Mouse (Mus musculus) left cerebral cortex, adult 2 months (tissue): ENCODE measurements around the gene Speg. TPM values are rescaled to one million over a fixed set of nuclear protein-coding genes. Genes with fewer than 3 reads are reported as not detected.

Source experiments
- DNase-seq, 2 experiments: peaks; one replicate each; pipeline ENCODE4 v3.0.0; 2021 to 2022; ENCODE audit warnings: low spot score in 2 of 2, mixed read lengths in 1 of 2; ENCODE audit errors: extremely low spot score in 1 of 2
- H3K27ac ChIP-seq: fragments of 200-600 bp; 2 replicates; pipeline ENCODE4 v1.8.1; 2022
- H3K4me3 ChIP-seq: fragments of 200-600 bp; 2 replicates; pipeline ENCODE4 v1.8.1; 2022
- CTCF ChIP-seq: fragments of 200-600 bp; IDR thresholded peaks from 2 replicates; pipeline ENCODE4 v1.8.1; 2022; ENCODE audit warnings: antibody characterized with exemption, mild to moderate bottlenecking, moderate library complexity
- intact Hi-C: fragments of 180-260 bp; cut with DNase I; formaldehyde crosslinking; loops from one replicate; pipeline ENCODE4 v1.15.1; 2025
- total RNA-seq, 2 experiments: library from RNA; stranded (reverse); gene quantifications; 2 replicates each; pipeline ENCODE4 v1.2.3; 2021

The Speg gene
- total RNA-seq, 2 experiments from 2014 or later, result 199 to 215 TPM

DNA sequence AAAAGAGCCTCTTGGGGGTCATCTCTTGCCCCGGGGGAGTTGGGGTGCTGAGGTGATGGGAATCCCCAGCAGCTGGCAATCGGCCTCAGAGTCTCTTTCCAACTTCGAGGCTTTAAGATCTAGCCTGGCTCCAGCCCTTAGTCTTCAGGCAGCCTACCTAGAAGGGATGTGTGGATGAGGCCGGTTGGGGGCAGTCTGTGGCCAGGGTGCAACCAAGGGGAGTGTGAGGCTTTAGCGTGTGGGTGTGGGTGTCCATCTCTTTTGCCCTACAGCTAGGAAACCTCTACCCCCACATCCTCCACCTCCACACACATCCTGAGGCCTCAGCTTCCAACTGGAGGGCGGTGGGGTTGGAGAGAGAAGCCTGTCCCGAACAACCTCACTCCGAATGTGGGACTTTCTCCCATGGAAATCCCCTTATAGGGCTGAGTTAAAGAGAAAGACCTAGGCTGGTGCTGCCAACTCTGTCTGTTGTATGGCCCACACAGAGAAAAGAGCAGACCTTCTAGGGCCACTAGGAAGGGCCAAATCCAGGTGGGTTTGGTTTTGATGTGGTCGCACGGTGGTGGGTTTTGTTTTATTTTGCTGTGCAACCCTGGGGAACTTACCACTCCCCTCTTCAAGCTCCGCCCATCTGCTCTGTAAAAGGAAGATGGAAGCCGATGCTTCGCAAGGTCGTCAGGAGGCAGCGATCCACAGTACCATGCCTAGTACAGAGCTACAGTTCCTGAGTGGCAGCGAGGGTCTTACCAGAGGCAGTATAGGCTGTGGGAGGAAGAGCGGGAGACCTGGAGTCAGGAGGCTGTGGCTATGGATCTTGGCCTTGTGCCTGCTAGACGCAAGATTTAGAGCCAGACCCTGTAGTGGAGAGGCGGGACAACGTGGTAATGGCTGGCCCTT lies 29.8 kb upstream of the Speg start:
- Histone ChIP-seq H3K4me3 (no peak overlapping the region), H3K27ac (no peak overlapping the region)
- TF ChIP-seq CTCF, result no peak
- intact Hi-C loops, result no loop called here
- DNase-seq, result no peak

DNA sequence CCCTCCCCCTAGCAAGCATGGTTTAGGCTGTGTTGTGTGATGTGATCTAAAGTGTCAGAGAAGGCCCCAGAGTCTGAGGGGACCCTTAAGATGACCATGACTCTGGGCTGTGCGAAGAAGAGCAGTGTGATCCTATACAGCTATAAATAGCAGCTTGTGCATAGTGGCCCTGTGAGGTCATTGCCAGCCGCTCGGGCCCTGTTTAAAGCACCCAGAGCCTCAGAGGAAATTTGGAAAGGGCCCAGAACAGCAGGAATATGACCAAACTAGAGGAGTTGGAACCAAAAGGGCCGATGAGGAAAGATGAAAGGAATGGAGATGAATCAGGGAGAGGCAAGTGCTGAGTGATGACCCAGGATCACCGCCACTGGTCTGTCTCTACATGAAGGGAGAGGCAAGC lies 27.8 kb upstream of the Speg start:
- DNase-seq, result no peak
- H3K27ac ChIP-seq, result no peak overlapping the region
- intact Hi-C loops, result no loop called here
- no peak overlapping the region for H3K4me3 ChIP-seq
- TF ChIP-seq CTCF, result no peak

DNA sequence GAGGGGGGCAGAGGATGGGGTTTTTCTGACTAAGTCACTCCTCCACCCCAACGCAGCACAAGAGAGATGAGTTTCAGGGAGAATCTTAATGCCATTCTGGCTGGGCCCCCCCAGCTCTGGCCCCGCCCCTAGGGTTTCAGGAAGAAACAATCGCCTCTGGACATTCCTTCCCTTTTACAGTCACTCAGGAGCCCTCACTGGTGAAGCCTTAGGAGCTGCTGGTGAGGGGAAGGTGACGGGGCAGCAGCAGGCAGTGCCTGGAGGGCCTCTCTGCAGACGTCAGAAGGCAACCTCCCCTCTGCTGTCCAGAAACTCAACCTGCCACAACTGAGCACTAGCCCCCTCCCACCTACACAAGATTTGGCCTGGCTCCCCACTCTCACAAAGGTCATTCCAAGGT lies 25.8 kb upstream of the Speg start:
- TF ChIP-seq CTCF, result no peak
- H3K4me3 ChIP-seq, result no peak overlapping the region
- H3K27ac ChIP-seq, result no peak overlapping the region
- DNase-seq, result no peak
- intact Hi-C loops, result no loop called here

DNA sequence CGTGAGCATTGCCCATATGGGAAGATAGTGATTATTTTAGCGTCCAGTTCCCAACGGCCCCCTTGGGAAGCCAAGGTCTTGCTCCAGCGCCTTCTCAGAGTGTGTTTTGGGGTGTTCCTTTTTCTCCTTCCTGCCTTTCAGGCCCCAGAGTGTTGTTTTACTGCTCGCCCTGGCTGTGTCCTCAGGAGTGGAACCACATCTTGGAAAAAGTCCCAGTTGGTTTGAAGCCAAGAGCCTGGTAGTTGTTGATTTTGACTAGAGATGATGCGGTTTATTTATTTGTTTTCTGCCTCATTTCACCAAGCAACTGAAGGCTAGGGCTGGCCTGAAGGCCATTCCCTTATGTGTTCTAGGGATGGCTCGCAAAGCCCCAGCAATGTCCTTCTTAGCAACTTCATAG lies 17.8 kb upstream of the Speg start:
- no peak for TF ChIP-seq CTCF
- H3K4me3 ChIP-seq, result no peak overlapping the region
- intact Hi-C loops, result no loop called here
- peak in 1 of 2 experiments; percentile 14 for DNase-seq
- H3K27ac ChIP-seq, result no peak overlapping the region; the same call in 1 of the 2 replicates

DNA sequence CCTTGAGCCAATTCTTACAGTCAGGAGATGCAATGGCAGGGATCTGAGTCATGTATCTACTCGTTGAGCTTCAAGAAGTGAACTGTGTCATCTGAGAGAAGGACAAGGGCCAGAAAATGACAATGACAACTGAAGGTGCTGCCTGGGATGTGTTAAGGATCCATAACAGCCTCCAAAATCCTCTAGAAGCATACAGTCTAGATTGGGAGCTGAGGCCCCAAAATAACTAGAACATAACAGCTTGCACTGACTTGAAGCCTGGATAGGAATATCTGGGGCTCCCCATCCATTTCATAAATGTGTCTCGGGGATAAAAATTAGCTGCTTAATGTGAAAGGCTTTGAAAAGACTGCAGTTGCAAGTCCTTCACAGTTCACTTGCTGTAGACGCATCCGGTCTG lies 17.1 kb upstream of the Speg start:
- TF ChIP-seq CTCF, result no peak
- intact Hi-C loops, result no loop called here
- Histone ChIP-seq H3K4me3 (no peak overlapping the region), H3K27ac (peak overlapping the region; percentile 47; the same call in 1 of the 2 replicates)
- peak in 1 of 2 experiments; percentile 10 for DNase-seq

DNA sequence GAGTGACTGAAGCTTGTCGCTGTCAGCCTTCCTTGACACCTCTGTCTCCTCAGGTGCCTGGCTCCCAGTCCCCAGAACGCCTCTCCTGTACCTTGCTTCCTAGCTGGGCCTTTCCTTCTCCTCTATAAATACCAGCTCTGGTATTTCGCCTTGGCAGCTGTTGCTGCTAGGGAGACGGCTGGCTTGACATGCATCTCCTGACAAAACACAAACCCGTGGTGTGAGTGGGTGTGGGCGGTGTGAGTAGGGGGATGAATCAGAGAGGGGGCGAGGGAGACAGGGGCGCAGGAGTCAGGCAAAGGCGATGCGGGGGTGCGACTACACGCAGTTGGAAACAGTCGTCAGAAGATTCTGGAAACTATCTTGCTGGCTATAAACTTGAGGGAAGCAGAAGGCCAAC lies 15.8 kb upstream of the Speg start:
- DNase-seq, result peak; percentile 62 to 67
- no peak overlapping the region for H3K4me3 ChIP-seq
- intact Hi-C loops, result no loop called here
- peak overlapping the region; percentile 63 for H3K27ac ChIP-seq
- no peak for TF ChIP-seq CTCF

DNA sequence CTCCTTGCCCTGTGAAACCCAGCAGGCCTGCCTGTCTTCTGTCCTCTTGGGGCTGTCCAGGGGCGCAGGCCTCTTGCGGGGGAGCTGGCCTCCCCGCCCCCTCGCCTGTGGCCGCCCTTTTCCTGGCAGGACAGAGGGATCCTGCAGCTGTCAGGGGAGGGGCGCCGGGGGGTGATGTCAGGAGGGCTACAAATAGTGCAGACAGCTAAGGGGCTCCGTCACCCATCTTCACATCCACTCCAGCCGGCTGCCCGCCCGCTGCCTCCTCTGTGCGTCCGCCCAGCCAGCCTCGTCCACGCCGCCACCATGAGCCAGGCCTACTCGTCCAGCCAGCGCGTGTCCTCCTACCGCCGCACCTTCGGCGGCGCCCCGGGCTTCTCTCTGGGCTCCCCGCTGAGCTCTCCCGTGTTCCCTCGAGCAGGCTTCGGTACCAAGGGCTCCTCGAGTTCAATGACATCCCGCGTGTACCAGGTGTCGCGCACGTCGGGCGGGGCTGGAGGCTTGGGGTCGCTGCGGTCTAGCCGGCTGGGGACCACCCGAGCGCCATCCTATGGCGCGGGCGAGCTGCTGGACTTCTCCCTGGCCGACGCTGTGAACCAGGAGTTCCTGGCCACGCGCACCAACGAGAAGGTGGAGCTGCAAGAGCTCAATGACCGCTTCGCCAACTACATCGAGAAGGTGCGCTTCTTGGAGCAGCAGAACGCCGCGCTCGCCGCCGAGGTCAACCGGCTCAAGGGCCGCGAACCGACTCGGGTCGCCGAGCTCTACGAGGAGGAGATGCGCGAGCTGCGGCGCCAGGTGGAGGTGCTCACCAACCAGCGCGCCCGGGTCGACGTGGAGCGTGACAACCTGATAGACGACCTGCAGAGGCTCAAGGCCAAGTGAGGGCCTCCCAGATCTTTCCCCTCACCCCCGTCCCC lies 14.7 kb upstream of the Speg start, which contains the start of gene Des:
Gene Des (plus strand): TSS at position 218 of the 920 bp plus-strand sequence.
- DNase-seq, result peak in 1 of 2 experiments; percentile 17
- TF ChIP-seq CTCF, result no peak
- H3K27ac ChIP-seq, result peak within 1 kb of the TSS; percentile 63
- no peak within 1 kb of the TSS for H3K4me3 ChIP-seq
- intact Hi-C loops, result no loop called here

DNA sequence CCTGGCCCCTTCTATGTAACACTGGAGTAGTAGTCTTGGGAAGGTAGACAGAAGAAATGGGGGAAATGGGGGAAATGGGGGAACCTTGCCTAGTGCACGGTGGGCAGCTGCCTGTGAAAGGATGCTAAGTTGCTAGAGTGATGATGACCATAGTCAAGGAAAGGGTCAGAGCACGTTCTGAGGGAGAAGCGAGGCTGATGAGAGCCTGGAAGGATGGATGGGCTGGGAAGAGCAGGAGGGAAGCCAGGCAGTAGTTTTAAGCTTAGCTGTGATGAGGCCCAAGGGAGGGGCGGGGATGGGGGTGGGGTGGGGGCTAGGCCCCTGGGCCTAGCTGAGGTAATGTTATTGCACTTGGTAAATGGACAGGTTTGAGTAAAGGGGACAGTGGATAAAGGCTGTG lies 14.0 kb upstream of the Speg start:
- TF ChIP-seq CTCF, result no peak
- Histone ChIP-seq H3K4me3 (no peak overlapping the region), H3K27ac (no peak overlapping the region)
- DNase-seq, result no peak
- intact Hi-C loops, result no loop called here

DNA sequence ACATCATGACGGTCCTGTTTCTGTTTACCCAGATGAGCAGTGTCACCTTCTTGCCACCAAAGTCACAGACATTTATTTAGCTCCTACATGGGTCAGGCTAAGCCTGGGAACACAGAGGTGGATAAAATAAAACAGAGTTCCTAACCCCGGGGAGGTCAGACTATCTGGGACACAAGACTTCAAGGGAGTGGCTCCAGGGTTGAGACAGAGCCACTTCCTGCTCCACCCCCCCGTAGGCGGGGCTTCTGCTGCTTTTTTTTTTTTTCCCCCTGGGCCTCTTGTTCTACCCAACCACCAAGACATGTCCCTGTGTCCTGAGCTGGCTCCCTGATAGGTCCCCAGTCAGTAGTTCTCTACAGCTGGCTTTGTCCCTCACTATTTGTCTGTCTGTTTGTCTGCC lies 13.3 kb upstream of the Speg start:
- H3K4me3 ChIP-seq, result no peak overlapping the region
- no peak for DNase-seq
- TF ChIP-seq CTCF, result no peak
- no peak overlapping the region for H3K27ac ChIP-seq
- intact Hi-C loops, result no loop called here

DNA sequence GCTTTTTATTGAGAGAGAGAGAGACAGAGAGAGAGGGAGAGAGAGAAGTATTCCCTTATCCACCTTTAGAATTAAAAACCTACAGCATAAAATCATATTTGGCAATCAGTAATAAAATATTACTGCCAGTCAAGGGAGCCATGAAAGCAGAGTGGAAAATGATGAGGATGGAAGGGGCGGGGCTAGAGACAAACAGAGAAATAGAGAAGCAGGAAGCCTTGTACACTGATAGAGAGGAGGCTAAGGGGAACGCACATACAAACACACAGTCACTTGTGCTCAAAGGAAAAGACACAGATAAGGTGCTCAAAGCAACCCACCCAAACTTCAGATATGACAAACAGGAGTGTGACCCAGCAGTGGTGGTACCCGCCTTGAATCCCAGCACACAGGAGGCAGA lies 11.2 kb upstream of the Speg start:
- intact Hi-C loops, result no loop called here
- TF ChIP-seq CTCF, result no peak
- no peak overlapping the region for H3K4me3 ChIP-seq
- no peak overlapping the region for H3K27ac ChIP-seq
- DNase-seq, result no peak

DNA sequence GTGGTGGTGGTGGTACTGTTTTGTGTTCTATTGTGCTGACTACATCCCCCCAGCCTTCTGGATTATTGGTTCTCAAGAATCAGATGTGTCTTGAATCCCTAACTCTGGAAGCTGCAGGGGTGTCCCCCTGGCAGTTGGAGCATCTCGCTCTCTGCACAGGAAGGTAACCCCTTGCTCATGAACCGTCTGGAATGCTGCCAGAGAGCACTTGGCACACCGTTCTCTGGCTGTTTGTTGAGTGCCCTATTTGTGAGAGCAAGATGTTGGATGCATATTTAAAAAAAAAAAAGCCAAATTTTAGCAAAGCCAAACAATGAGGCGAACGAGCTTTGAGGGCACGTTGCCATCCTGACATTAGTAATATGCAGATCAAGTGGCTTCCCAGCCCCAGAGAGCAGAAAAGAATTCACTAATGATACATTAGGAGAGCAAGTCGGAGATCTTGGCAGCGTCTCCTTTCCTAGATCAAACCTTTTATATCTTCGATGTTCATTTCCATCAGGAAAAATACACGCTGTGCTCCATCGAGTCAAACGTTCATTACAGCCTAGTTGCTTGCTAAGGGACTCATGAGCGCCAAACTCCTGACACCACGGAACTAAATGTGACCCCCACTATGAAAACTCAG lies 9.5 kb upstream of the Speg start:
- intact Hi-C loops, result no loop called here
- Histone ChIP-seq H3K27ac (no peak overlapping the region), H3K4me3 (no peak overlapping the region)
- no peak for TF ChIP-seq CTCF
- DNase-seq, result no peak
